Mouse (Mus musculus) cerebellum, adult 2 months (tissue): ENCODE results near the gene Tent4b. TPM values are rescaled to one million over a fixed set of nuclear protein-coding genes. Genes with fewer than 3 reads are reported as not detected.

Experiments used
- DNase-seq, 2 experiments: peaks; one replicate each; pipeline ENCODE4 v3.0.0; 2021
- H3K27ac ChIP-seq: fragments of 200-500 bp; 2 replicates; pipeline ENCODE4 v1.5.1; 2012; ENCODE audit warnings: low read length, control low read depth, inconsistent platforms; ENCODE audit not compliant: insufficient read depth
- H3K27me3 ChIP-seq: fragments of 200-500 bp; 2 replicates; pipeline ENCODE4 v1.6.1; 2012; ENCODE audit warnings: inconsistent platforms, mild to moderate bottlenecking, low read length, moderate library complexity; ENCODE audit not compliant: control insufficient read depth, insufficient read depth
- H3K4me1 ChIP-seq: fragments of 200-500 bp; 2 replicates; pipeline ENCODE4 v1.6.1; 2011; ENCODE audit warnings: low read length; ENCODE audit not compliant: control insufficient read depth, insufficient read depth
- H3K4me3 ChIP-seq: fragments of 200-500 bp; replicated peaks from 2 replicates; pipeline ENCODE3; 2011; ENCODE audit warnings: mild to moderate bottlenecking, low read depth, low read length, control low read depth; ENCODE audit not compliant: insufficient read depth
- CTCF ChIP-seq: fragments of 200-500 bp; IDR thresholded peaks from 2 replicates; pipeline ENCODE4 v1.5.1; 2011; ENCODE audit warnings: low read depth, mild to moderate bottlenecking, control low read depth, low read length, moderate library complexity, borderline replicate concordance; ENCODE audit not compliant: insufficient read depth
- POLR2A ChIP-seq: fragments of 200-500 bp; IDR thresholded peaks from 2 replicates; pipeline ENCODE4 v1.6.1; 2011; ENCODE audit warnings: low read length, control low read depth, borderline replicate concordance; ENCODE audit not compliant: insufficient read depth
- WGBS: fragments of 180-500 bp; shearing (Covaris S2); methylation state at CpG from one replicate; pipeline ENCODE4 v1.1.7; 2018; 5-methylcytosine and 5-hydroxymethylcytosine counted together
- polyA plus RNA-seq: library from polyadenylated mRNA; depleted of rRNA; stranded (reverse); fragments of >200 nt; gene quantifications from 2 replicates; pipeline ENCODE4 v1.2.3, GENCODE M21; 2012

Gene Tent4b
- polyA plus RNA-seq, 1 experiment = 27.8 TPM

GRCm38 (mm10) chr8:88184914-88185313 lies 14.1 kb upstream of the Tent4b start:
- no peaks in the 10 kb centered on the region for H3K4me1 ChIP-seq
- TF ChIP-seq POLR2A = no peak
- TF ChIP-seq CTCF = no peak
- 86% methylated on average over 1 of the region's 1 CpGs for WGBS
- no peaks in the 10 kb centered on the region for H3K27me3 ChIP-seq
- DNase-seq = no peak
- H3K27ac ChIP-seq = no peak overlapping the region
- H3K4me3 ChIP-seq = no peak overlapping the region

GRCm38 (mm10) chr8:88185716-88186115 lies 13.3 kb upstream of the Tent4b start:
- 85% methylated on average over 6 of the region's 6 CpGs for WGBS
- H3K27me3 ChIP-seq = no peaks in the 10 kb centered on the region
- H3K27ac ChIP-seq = no peak overlapping the region
- H3K4me3 ChIP-seq = no peak overlapping the region
- DNase-seq = no peak
- no peaks in the 10 kb centered on the region for H3K4me1 ChIP-seq
- no peak for TF ChIP-seq CTCF
- TF ChIP-seq POLR2A = no peak

GRCm38 (mm10) chr8:88197328-88197727 lies 1.7 kb upstream of the Tent4b start:
- Histone ChIP-seq H3K4me3 (no peak overlapping the region), H3K27ac (no peak overlapping the region), H3K4me1 (peaks cover 2% of the 10 kb centered on the region; the same call in 1 of the 2 replicates), H3K27me3 (no peaks in the 10 kb centered on the region)
- DNase-seq = no peak
- TF ChIP-seq POLR2A = no peak
- no peak for TF ChIP-seq CTCF
- WGBS = 65% methylated on average over 3 of the region's 3 CpGs

- H3K27ac ChIP-seq = peak overlapping the region; percentile 11; the same call in 1 of the 2 replicates
- TF ChIP-seq POLR2A = no peak
- no peak for TF ChIP-seq CTCF
- peaks cover 2% of the 10 kb centered on the region; the same call in 1 of the 2 replicates for H3K4me1 ChIP-seq
- DNase-seq = peak in 1 of 2 experiments; percentile 62
- peak overlapping the region; percentile 74 for H3K4me3 ChIP-seq
- no peaks in the 10 kb centered on the region for H3K27me3 ChIP-seq
- WGBS = under 1% methylated on average over 10 of the region's 10 CpGs
These were observed 465 bp upstream of the Tent4b start for GRCm38 (mm10) chr8:88198551-88198944.

GRCm38 (mm10) chr8:88199700-88200601 lies 938 bp downstream of the Tent4b start:
- no peaks in the 10 kb centered on the region for H3K27me3 ChIP-seq
- DNase-seq = peak; percentile 45 to 58
- TF ChIP-seq CTCF (no peak), POLR2A (no peak)
- under 1% methylated on average over 110 of the region's 117 CpGs for WGBS
- peaks cover 2% of the 10 kb centered on the region; the same call in 1 of the 2 replicates for H3K4me1 ChIP-seq
- peak overlapping the region; percentile 56; the same call in 1 of the 2 replicates for H3K27ac ChIP-seq
- H3K4me3 ChIP-seq = peak overlapping the region; percentile 78

- Histone ChIP-seq H3K4me3 (peak overlapping the region; percentile 78), H3K27me3 (no peaks in the 10 kb centered on the region), H3K27ac (no peak overlapping the region), H3K4me1 (peaks cover 2% of the 10 kb centered on the region; the same call in 1 of the 2 replicates)
- no peak for TF ChIP-seq POLR2A
- no peak for TF ChIP-seq CTCF
- DNase-seq = peak; percentile 27 to 30
- WGBS = 9% methylated on average over 10 of the region's 10 CpGs
These were observed 1.9 kb downstream of the Tent4b start for GRCm38 (mm10) chr8:88200724-88201495.

GRCm38 (mm10) chr8:88201641-88202040 lies 2.6 kb downstream of the Tent4b start:
- H3K27ac ChIP-seq = no peak overlapping the region
- 35% methylated on average over 3 of the region's 3 CpGs for WGBS
- TF ChIP-seq POLR2A (no peak), CTCF (no peak)
- H3K4me3 ChIP-seq = no peak overlapping the region
- no peak for DNase-seq
- no peaks in the 10 kb centered on the region for H3K27me3 ChIP-seq
- peaks cover 2% of the 10 kb centered on the region; the same call in 1 of the 2 replicates for H3K4me1 ChIP-seq
